Mouse (Mus musculus) embryonic facial prominence, embryonic 12.5 days (tissue): ENCODE data around the gene Rps6ka2. TPM values are rescaled to one million over a fixed set of nuclear protein-coding genes. Genes with fewer than 3 reads are reported as not detected.
"Not testable (repeated sequence)": the region's sequence is repeated elsewhere in the genome, so short reads cannot be mapped to it uniquely, and the experiment has no call there.

Experiments used
- ATAC-seq: fragments of 200-750 bp; cut with Nextera tagmentation; 2 replicates; pipeline ENCODE4 v1.8.0; 2017; ENCODE audit not compliant: insufficient number of reproducible peaks, insufficient read depth, low FRiP score, low TSS enrichment
- H3K27ac ChIP-seq: fragments of 300-500 bp; sonication (generic); 2 replicates; pipeline ENCODE4 v1.5.1; 2016; ENCODE audit warnings: mild to moderate bottlenecking
- H3K27me3 ChIP-seq: fragments of 300-500 bp; sonication (generic); 2 replicates; pipeline ENCODE4 v1.6.1; 2016; ENCODE audit warnings: mild to moderate bottlenecking, moderate library complexity
- H3K36me3 ChIP-seq: fragments of 300-500 bp; sonication (generic); 2 replicates; pipeline ENCODE4 v1.6.1; 2016; ENCODE audit warnings: mild to moderate bottlenecking
- H3K4me1 ChIP-seq: fragments of 300-500 bp; sonication (generic); 2 replicates; pipeline ENCODE4 v1.6.1; 2016
- H3K4me2 ChIP-seq: fragments of 300-500 bp; sonication (generic); replicated peaks from 2 replicates; pipeline ENCODE4 v1.6.1; 2016; ENCODE audit warnings: mild to moderate bottlenecking, moderate library complexity
- H3K4me3 ChIP-seq: fragments of 300-500 bp; sonication (generic); 2 replicates; pipeline ENCODE4 v1.5.1; 2016; ENCODE audit warnings: mild to moderate bottlenecking
- H3K9ac ChIP-seq: fragments of 300-500 bp; sonication (generic); 2 replicates; pipeline ENCODE4 v1.6.1; 2016; ENCODE audit warnings: mild to moderate bottlenecking, moderate library complexity
- H3K9me3 ChIP-seq: fragments of 300-500 bp; sonication (generic); 2 replicates; pipeline ENCODE4 v1.6.1; 2016; ENCODE audit warnings: mild to moderate bottlenecking, moderate library complexity
- WGBS: fragments of 180-500 bp; shearing (Covaris S2); methylation state at CpG from one replicate; pipeline ENCODE4 v1.1.7; 2016; 5-methylcytosine and 5-hydroxymethylcytosine counted together
- polyA plus RNA-seq: library from polyadenylated mRNA; unstranded; fragments of >200 nt; fragmentation: Nextera tagmentation; extraction: Ambion mirVana; gene quantifications from 2 replicates; pipeline ENCODE4 v1.2.1, GENCODE M21; 2016

The Rps6ka2 gene
- polyA plus RNA-seq, 1 experiment from 2014 or later: 24.8 TPM

GRCm38 (mm10) chr17:7348765-7349164 is 178.8 kb downstream of the Rps6ka2 start:
- WGBS: 85% methylated on average over 2 of the region's 3 CpGs
- ATAC-seq, H3K4me3 ChIP-seq, H3K27ac ChIP-seq, H3K27me3 ChIP-seq, H3K4me2 ChIP-seq, H3K9ac ChIP-seq, H3K4me1 ChIP-seq, H3K9me3 ChIP-seq, H3K36me3 ChIP-seq: not testable (repeated sequence)

- not testable (repeated sequence) for H3K9me3 ChIP-seq, ATAC-seq, H3K27me3 ChIP-seq, H3K4me2 ChIP-seq, H3K9ac ChIP-seq, H3K36me3 ChIP-seq, H3K27ac ChIP-seq, H3K4me1 ChIP-seq, H3K4me3 ChIP-seq
- 80% methylated on average over 1 of the region's 1 CpGs for WGBS
Measured at GRCm38 (mm10) chr17:7352596-7352995, 182.7 kb downstream of the Rps6ka2 start, which contains the start of gene Ttll2. Ttll2 (minus strand) TSS chr17:7352696.

Other genes starting within 250 kb of the Rps6ka2 start
- 31.6 and 34.7 TPM in 2 replicates for gene Rsph3b, start 221.4 kb upstream of the Rps6ka2 start, polyA plus RNA-seq
- 58.0 and 61.1 TPM in 2 replicates for gene Tagap1, start 209.0 kb upstream of the Rps6ka2 start, polyA plus RNA-seq
- gene Rnaset2b, start 199.5 kb upstream of the Rps6ka2 start, polyA plus RNA-seq: 150 and 164 TPM in 2 replicates
- gene Gm49721, start 191.2 kb upstream of the Rps6ka2 start, polyA plus RNA-seq: 0.09 TPM in 1 of 2 replicates, not detected in the other
- not detected in 2 replicates for gene Gm1604a, start 144.5 kb upstream of the Rps6ka2 start, polyA plus RNA-seq
- not detected in 2 replicates for gene Tcp10a, start 154.5 kb downstream of the Rps6ka2 start, polyA plus RNA-seq
- not detected in 2 replicates for gene Ttll2, start 182.6 kb downstream of the Rps6ka2 start, polyA plus RNA-seq
- gene Gm49630, start 201.9 kb downstream of the Rps6ka2 start, polyA plus RNA-seq: not detected in 2 replicates
- not detected in 2 replicates for gene Unc93a2, start 215.3 kb downstream of the Rps6ka2 start, polyA plus RNA-seq